Mouse (Mus musculus) midbrain, embryonic 11.5 days (tissue): ENCODE results near the gene Impdh1. TPM values are rescaled to one million over a fixed set of nuclear protein-coding genes. Genes with fewer than 3 reads are reported as not detected.

Experiments
- ATAC-seq: fragments of 200-750 bp; cut with Nextera tagmentation; 2 replicates; pipeline ENCODE4 v1.8.0; 2017; ENCODE audit warnings: moderate TSS enrichment, moderate library complexity; ENCODE audit not compliant: low FRiP score
- DNase-seq: peaks from one replicate; pipeline ENCODE4 v3.0.0; 2015; ENCODE audit warnings: low spot score; ENCODE audit errors: missing footprints
- H3K27ac ChIP-seq: fragments of 300-500 bp; sonication (generic); 2 replicates; pipeline ENCODE4 v1.5.1; 2014; ENCODE audit warnings: low read depth, low read length
- H3K27me3 ChIP-seq: fragments of 300-500 bp; sonication (generic); 2 replicates; pipeline ENCODE4 v1.6.1; 2014; ENCODE audit warnings: mild to moderate bottlenecking, low read length, moderate library complexity, mixed read lengths; ENCODE audit not compliant: control insufficient read depth, insufficient read depth
- H3K36me3 ChIP-seq: fragments of 300-500 bp; sonication (generic); 2 replicates; pipeline ENCODE4 v1.6.1; 2014; ENCODE audit warnings: mild to moderate bottlenecking, low read length, moderate library complexity, mixed read lengths; ENCODE audit not compliant: control insufficient read depth, insufficient read depth
- H3K4me1 ChIP-seq: fragments of 300-500 bp; sonication (generic); 2 replicates; pipeline ENCODE4 v1.6.1; 2014; ENCODE audit warnings: low read length; ENCODE audit not compliant: control insufficient read depth, insufficient read depth
- H3K4me2 ChIP-seq: fragments of 300-500 bp; sonication (generic); 2 replicates; pipeline ENCODE4 v1.6.1; 2014; ENCODE audit warnings: mild to moderate bottlenecking, moderate library complexity
- H3K4me3 ChIP-seq: fragments of 300-500 bp; sonication (generic); 2 replicates; pipeline ENCODE4 v1.5.1; 2014; ENCODE audit warnings: low read depth, low read length
- H3K9ac ChIP-seq: fragments of 300-500 bp; sonication (generic); 2 replicates; pipeline ENCODE4 v1.6.1; 2014; ENCODE audit warnings: low read length
- H3K9me3 ChIP-seq: fragments of 300-500 bp; sonication (generic); 2 replicates; pipeline ENCODE4 v1.6.1; 2016; ENCODE audit warnings: low read length; ENCODE audit not compliant: control insufficient read depth
- WGBS: fragments of 180-500 bp; shearing (Covaris S2); extraction: QIAGEN DNeasy Blood & Tissue Kit; methylation state at CpG from one replicate; pipeline ENCODE4 v1.1.7; 2014; 5-methylcytosine and 5-hydroxymethylcytosine counted together
- polyA plus RNA-seq: library from polyadenylated mRNA; unstranded; fragments of >200 nt; fragmentation: Nextera tagmentation; extraction: Ambion mirVana; gene quantifications from 2 replicates; pipeline ENCODE4 v1.2.1, GENCODE M21; 2014

Gene Impdh1
- polyA plus RNA-seq, 1 experiment from 2014 or later = 36.9 TPM

- Histone ChIP-seq H3K27ac (no peak overlapping the region), H3K36me3 (no peaks in the 10 kb centered on the region), H3K4me2 (peak overlapping the region; percentile 87), H3K9ac (peak overlapping the region; percentile 77), H3K4me1 (peaks cover 7% of the 10 kb centered on the region), H3K9me3 (no peaks in the 10 kb centered on the region), H3K4me3 (peak overlapping the region; percentile 60), H3K27me3 (peaks cover 21% of the 10 kb centered on the region)
- 11% methylated on average over 17 of the region's 17 CpGs for WGBS
- DNase-seq (no peak), ATAC-seq (peak; percentile 73)
These were observed 38.0 kb downstream of the Impdh1 start for GRCm38 (mm10) chr6:29177901-29178879.

GRCm38 (mm10) chr6:29175113-29175512 lies 41.1 kb downstream of the Impdh1 start:
- H3K27me3 ChIP-seq = peaks cover 36% of the 10 kb centered on the region
- H3K4me1 ChIP-seq = peaks cover 20% of the 10 kb centered on the region
- no peak overlapping the region for H3K4me2 ChIP-seq

GRCm38 (mm10) chr6:29174368-29174767 lies 41.8 kb downstream of the Impdh1 start:
- ATAC-seq = no peak
- no peak for DNase-seq
- WGBS = 19% methylated on average over 7 of the region's 7 CpGs
- H3K27me3 ChIP-seq = peaks cover 42% of the 10 kb centered on the region
- H3K27ac ChIP-seq = no peak overlapping the region
- H3K4me3 ChIP-seq = no peak overlapping the region
- H3K4me2 ChIP-seq = no peak overlapping the region
- H3K9me3 ChIP-seq = no peaks in the 10 kb centered on the region
- no peaks in the 10 kb centered on the region for H3K36me3 ChIP-seq
- no peak overlapping the region for H3K9ac ChIP-seq
- H3K4me1 ChIP-seq = peaks cover 24% of the 10 kb centered on the region

More at GRCm38 (mm10) chr6:29175113-29175512, 41.1 kb downstream of the Impdh1 start:
- Histone ChIP-seq H3K9ac (no peak overlapping the region), H3K27ac (no peak overlapping the region), H3K4me3 (no peak overlapping the region), H3K36me3 (no peaks in the 10 kb centered on the region), H3K9me3 (no peaks in the 10 kb centered on the region)
- ATAC-seq (no peak), DNase-seq (no peak)
- WGBS = 92% methylated on average over 3 of the region's 3 CpGs

- under 1% methylated on average over 40 of the region's 40 CpGs for WGBS
- H3K9me3 ChIP-seq = no peaks in the 10 kb centered on the region
- H3K4me2 ChIP-seq = peak overlapping the region; percentile 97
- peak; percentile 99 for DNase-seq
- H3K4me3 ChIP-seq = peak overlapping the region; percentile 48
- H3K4me1 ChIP-seq = peaks cover 20% of the 10 kb centered on the region
- H3K27me3 ChIP-seq = peaks cover 56% of the 10 kb centered on the region
- no peak overlapping the region for H3K27ac ChIP-seq
- peak; percentile 89 for ATAC-seq
- H3K9ac ChIP-seq = peak overlapping the region; percentile 72
- H3K36me3 ChIP-seq = no peaks in the 10 kb centered on the region
These were observed 45.2 kb downstream of the Impdh1 start for GRCm38 (mm10) chr6:29170952-29171388.

GRCm38 (mm10) chr6:29170063-29170921 lies 45.9 kb downstream of the Impdh1 start:
- DNase-seq = peak; percentile 95
- peaks cover 20% of the 10 kb centered on the region for H3K4me1 ChIP-seq
- WGBS = under 1% methylated on average over 60 of the region's 63 CpGs
- peak overlapping the region; percentile 48 for H3K4me3 ChIP-seq
- H3K4me2 ChIP-seq = peak overlapping the region; percentile 97
- H3K27ac ChIP-seq = no peak overlapping the region
- H3K9ac ChIP-seq = peak overlapping the region; percentile 72
- peak; percentile 58 for ATAC-seq
- no peaks in the 10 kb centered on the region for H3K36me3 ChIP-seq
- H3K27me3 ChIP-seq = peaks cover 56% of the 10 kb centered on the region
- no peaks in the 10 kb centered on the region for H3K9me3 ChIP-seq

GRCm38 (mm10) chr6:29169675-29170062 lies 46.5 kb downstream of the Impdh1 start:
- Histone ChIP-seq H3K9ac (peak overlapping the region; percentile 72), H3K4me2 (peak overlapping the region; percentile 97), H3K27me3 (peaks cover 56% of the 10 kb centered on the region), H3K36me3 (no peaks in the 10 kb centered on the region), H3K4me3 (peak overlapping the region; percentile 48), H3K9me3 (no peaks in the 10 kb centered on the region), H3K4me1 (peaks cover 20% of the 10 kb centered on the region), H3K27ac (no peak overlapping the region)
- 4% methylated on average over 12 of the region's 12 CpGs for WGBS
- ATAC-seq (no peak), DNase-seq (peak; percentile 86)

- WGBS = 65% methylated on average over 2 of the region's 2 CpGs
These were observed 47.3 kb downstream of the Impdh1 start for GRCm38 (mm10) chr6:29168871-29169270.

GRCm38 (mm10) chr6:29166196-29166595 lies 50.0 kb downstream of the Impdh1 start:
- peaks cover 35% of the 10 kb centered on the region for H3K27me3 ChIP-seq
- DNase-seq (no peak), ATAC-seq (no peak; the same call in 1 of the 2 replicates)
- H3K4me2 ChIP-seq = no peak overlapping the region
- H3K4me1 ChIP-seq = peaks cover 20% of the 10 kb centered on the region
- H3K4me3 ChIP-seq = no peak overlapping the region
- WGBS = 28% methylated on average over 1 of the region's 1 CpGs
- H3K9ac ChIP-seq = no peak overlapping the region
- no peak overlapping the region for H3K27ac ChIP-seq
- no peaks in the 10 kb centered on the region for H3K36me3 ChIP-seq
- no peaks in the 10 kb centered on the region for H3K9me3 ChIP-seq

More at GRCm38 (mm10) chr6:29168871-29169270, 47.3 kb downstream of the Impdh1 start:
- H3K4me1 ChIP-seq = peaks cover 18% of the 10 kb centered on the region
- H3K27ac ChIP-seq = no peak overlapping the region
- H3K9ac ChIP-seq = no peak overlapping the region
- no peak for ATAC-seq
- peaks cover 54% of the 10 kb centered on the region for H3K27me3 ChIP-seq
- no peak overlapping the region for H3K4me3 ChIP-seq
- no peaks in the 10 kb centered on the region for H3K36me3 ChIP-seq
- H3K4me2 ChIP-seq = no peak overlapping the region
- H3K9me3 ChIP-seq = no peaks in the 10 kb centered on the region
- no peak for DNase-seq
